Mouse (Mus musculus) neural tube, embryonic 14.5 days (tissue): ENCODE data around the gene 1700008O03Rik. TPM values are rescaled to one million over a fixed set of nuclear protein-coding genes. Genes with fewer than 3 reads are reported as not detected.

Experiments used
- ATAC-seq: fragments of 200-750 bp; cut with Nextera tagmentation; 2 replicates; pipeline ENCODE4 v1.8.0; 2017; ENCODE audit warnings: low read depth, mild to moderate bottlenecking, moderate TSS enrichment, moderate library complexity
- H3K27ac ChIP-seq: fragments of 300-500 bp; sonication (generic); 2 replicates; pipeline ENCODE4 v1.5.1; 2014; ENCODE audit warnings: low read depth, mild to moderate bottlenecking, control low read depth, low read length, moderate library complexity, mixed read lengths
- H3K27me3 ChIP-seq: fragments of 300-500 bp; sonication (generic); 2 replicates; pipeline ENCODE4 v1.6.1; 2014; ENCODE audit warnings: low read length; ENCODE audit not compliant: control insufficient read depth, insufficient read depth
- H3K36me3 ChIP-seq: fragments of 300-500 bp; sonication (generic); 2 replicates; pipeline ENCODE4 v1.6.1; 2014; ENCODE audit warnings: low read length, mixed read lengths; ENCODE audit not compliant: control insufficient read depth, insufficient read depth
- H3K4me1 ChIP-seq: fragments of 300-500 bp; sonication (generic); 2 replicates; pipeline ENCODE4 v1.6.1; 2014; ENCODE audit warnings: low read length; ENCODE audit not compliant: control insufficient read depth, insufficient read depth
- H3K4me2 ChIP-seq: fragments of 300-500 bp; sonication (generic); 2 replicates; pipeline ENCODE4 v1.6.1; 2014; ENCODE audit warnings: mild to moderate bottlenecking, low read depth, low read length, control low read depth
- H3K4me3 ChIP-seq: fragments of 300-500 bp; sonication (generic); 2 replicates; pipeline ENCODE4 v1.5.1; 2014; ENCODE audit warnings: low read depth, low read length, control low read depth, mixed read lengths
- H3K9ac ChIP-seq: fragments of 300-500 bp; sonication (generic); replicated peaks from 2 replicates; pipeline ENCODE4 v1.6.1; 2014; ENCODE audit warnings: low read depth, mild to moderate bottlenecking, control low read depth, low read length, mixed read lengths
- H3K9me3 ChIP-seq: fragments of 300-500 bp; sonication (generic); 2 replicates; pipeline ENCODE4 v1.6.1; 2016; ENCODE audit warnings: low read length; ENCODE audit not compliant: control insufficient read depth
- WGBS: fragments of 180-500 bp; shearing (Covaris S2); extraction: QIAGEN DNeasy Blood & Tissue Kit; methylation state at CpG from one replicate; pipeline ENCODE4 v1.1.7; 2014; 5-methylcytosine and 5-hydroxymethylcytosine counted together
- polyA plus RNA-seq: library from polyadenylated mRNA; unstranded; fragments of >200 nt; fragmentation: Nextera tagmentation; extraction: Ambion mirVana; gene quantifications from 2 replicates; pipeline ENCODE4 v1.2.1, GENCODE M21; 2014

Gene 1700008O03Rik
- 2.0 and 2.6 TPM in 2 replicates for polyA plus RNA-seq

DNA sequence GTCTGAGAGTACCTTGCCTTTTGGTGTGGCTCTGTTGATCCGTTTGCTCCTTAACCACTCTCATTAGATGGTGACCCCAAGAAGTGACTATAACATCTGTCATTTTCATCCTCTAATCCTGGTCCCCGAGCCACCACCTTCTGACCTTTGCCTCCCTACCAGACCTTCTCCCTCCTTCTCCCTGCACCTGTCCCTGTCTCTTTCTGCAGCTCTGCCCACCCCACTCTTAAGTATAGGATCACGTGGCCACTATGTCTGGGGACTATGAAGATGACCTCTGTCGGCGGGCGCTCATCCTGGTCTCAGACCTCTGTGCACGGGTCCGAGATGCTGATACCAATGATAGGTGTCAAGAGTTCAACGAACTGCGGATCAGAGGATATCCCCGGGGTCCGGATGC is at the start of gene 1700008O03Rik:
1700008O03Rik (minus strand) TSS at position 101 of the 400 bp plus-strand sequence.
- H3K9me3 ChIP-seq: no peaks in the 10 kb centered on the region
- no peak within 1 kb of the TSS; the same call in 1 of the 2 replicates for H3K27ac ChIP-seq
- H3K27me3 ChIP-seq: 0 out of 2 replicates have a peak, but pooled peaks cover 2% of the 10 kb centered on the region
- peak within 1 kb of the TSS; percentile 64 for H3K9ac ChIP-seq
- peak within 1 kb of the TSS; percentile 45 for H3K4me3 ChIP-seq
- H3K4me2 ChIP-seq: peak within 1 kb of the TSS; percentile 83
- WGBS: 86% methylated on average over 12 of the region's 12 CpGs
- H3K36me3 ChIP-seq: no peaks in the 10 kb centered on the region
- no peaks in the 10 kb centered on the region; the same call in 1 of the 2 replicates for H3K4me1 ChIP-seq
- no peak for ATAC-seq

DNA sequence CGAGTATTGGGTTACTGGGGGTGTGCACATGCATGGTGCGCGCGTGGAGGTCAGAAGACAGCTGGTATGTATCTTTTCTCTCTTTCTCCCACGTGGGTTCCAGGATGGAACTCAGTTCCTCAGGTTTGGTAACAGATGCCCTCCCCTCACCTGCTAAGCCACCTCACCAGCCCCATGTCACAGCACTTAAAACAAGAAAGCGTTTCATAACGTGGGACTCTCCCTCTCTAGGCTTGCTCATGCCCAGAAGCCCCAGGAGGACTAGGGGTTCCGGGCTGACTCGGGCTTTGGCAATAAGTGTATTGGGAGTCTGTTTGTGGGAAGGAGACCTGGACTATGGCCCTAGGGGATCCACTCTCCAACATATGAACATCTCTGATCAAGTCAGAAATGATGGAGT is 48.5 kb upstream of the 1700008O03Rik start:
- no peaks in the 10 kb centered on the region for H3K27me3 ChIP-seq
- H3K9ac ChIP-seq: no peak overlapping the region
- H3K4me3 ChIP-seq: no peak overlapping the region
- H3K27ac ChIP-seq: no peak overlapping the region
- WGBS: 74% methylated on average over 9 of the region's 9 CpGs
- no peak for ATAC-seq
- no peaks in the 10 kb centered on the region for H3K36me3 ChIP-seq
- H3K4me1 ChIP-seq: peaks cover 29% of the 10 kb centered on the region
- no peaks in the 10 kb centered on the region for H3K9me3 ChIP-seq
- no peak overlapping the region for H3K4me2 ChIP-seq

DNA sequence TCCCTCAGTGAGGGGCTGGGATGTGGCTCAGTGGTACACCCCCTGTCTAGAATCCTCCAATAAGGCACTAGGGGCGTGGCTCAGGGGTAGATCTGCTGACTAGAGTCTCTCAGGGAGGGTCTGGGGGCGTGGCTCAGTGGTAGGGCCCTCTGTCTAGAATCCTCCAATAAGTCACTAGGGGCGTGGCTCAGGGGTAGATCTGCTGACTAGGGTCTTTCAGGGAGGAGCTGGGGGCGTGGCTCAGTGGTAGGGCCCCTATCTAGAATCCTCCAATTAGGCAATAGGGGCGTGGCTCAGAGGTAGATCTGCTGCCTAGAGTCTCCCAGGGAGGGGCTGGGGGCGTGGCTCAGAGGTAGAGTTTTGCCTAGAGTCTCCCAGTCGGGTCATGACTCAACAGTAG is 47.8 kb upstream of the 1700008O03Rik start:
- Histone ChIP-seq H3K9me3 (no peaks in the 10 kb centered on the region), H3K4me1 (peaks cover 29% of the 10 kb centered on the region), H3K4me2 (no peak overlapping the region), H3K4me3 (no peak overlapping the region), H3K27me3 (no peaks in the 10 kb centered on the region), H3K27ac (no peak overlapping the region), H3K36me3 (no peaks in the 10 kb centered on the region), H3K9ac (no peak overlapping the region)
- 5% methylated on average over 7 of the region's 7 CpGs for WGBS
- ATAC-seq: peak; percentile 18; the same call in 1 of the 2 replicates

DNA sequence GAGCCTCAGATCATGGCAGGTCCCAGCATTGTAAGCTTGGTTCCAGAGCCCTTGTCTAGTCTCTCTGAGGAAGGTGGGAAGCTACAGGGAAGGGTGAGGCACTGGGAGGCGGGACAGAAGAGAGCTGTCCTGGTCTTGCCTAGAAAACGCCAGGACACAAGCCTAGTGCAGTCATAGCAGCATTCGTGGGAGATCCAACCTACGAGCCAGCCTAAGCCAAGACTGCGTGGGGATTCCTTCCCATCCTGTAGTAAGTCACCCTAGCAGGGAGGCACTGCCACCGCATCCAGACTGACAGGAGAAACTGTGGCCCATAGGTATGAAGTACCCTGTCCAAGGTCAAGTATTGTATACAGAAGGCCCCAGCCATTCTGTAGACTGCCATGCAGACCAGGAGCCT is 46.9 kb upstream of the 1700008O03Rik start:
- Histone ChIP-seq H3K4me3 (no peak overlapping the region), H3K9me3 (no peaks in the 10 kb centered on the region), H3K27ac (no peak overlapping the region), H3K27me3 (no peaks in the 10 kb centered on the region), H3K36me3 (no peaks in the 10 kb centered on the region), H3K4me2 (no peak overlapping the region), H3K4me1 (peaks cover 31% of the 10 kb centered on the region), H3K9ac (no peak overlapping the region)
- 71% methylated on average over 6 of the region's 6 CpGs for WGBS
- no peak for ATAC-seq

DNA sequence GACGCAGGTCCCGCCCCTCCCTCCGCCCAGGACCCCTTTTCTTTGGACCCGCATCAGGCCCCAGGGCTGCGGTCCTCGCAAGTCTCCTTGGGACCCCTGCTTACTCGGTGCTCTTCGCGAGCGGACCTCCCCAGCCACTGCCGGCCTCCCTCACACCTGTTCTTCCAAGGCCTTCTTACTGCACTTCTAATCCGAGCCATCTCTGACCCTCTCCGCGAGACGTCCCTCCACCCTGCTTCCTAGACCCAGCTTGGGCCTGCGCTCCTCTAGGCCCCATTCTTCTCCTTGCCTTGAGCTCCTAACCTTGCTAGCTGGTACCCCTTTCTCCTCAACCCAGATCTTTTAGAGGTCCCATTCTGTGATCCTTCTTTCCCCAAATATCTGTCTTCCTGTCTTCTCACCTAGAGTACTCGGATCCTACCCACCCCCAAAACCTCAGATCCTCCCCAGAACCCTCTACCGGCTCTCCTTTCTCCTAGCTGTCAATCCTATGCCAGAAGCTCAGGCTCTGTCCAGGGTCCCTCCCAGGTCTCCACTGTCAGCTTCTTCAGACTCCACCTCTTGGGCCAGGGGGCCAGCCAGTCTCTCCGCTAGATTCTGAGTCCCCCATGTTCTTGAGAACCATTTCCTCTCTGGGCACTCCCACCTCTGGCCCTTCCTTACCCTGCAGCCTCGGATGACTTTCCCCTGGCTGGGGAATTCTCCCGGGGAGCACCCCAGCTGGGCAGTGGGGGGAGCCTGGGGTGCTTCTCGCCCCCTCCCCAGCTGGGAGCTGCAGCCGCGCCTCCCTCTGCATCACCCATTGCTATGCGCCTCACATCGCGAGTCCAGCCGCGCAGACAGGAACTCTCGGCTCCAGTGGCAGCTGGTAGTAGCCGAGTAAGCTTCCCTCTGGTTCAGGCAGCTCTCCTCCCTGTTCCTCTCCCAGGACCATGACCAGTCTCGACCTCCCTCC is 44.2 kb upstream of the 1700008O03Rik start:
- H3K27ac ChIP-seq: peak overlapping the region; percentile 98
- H3K4me3 ChIP-seq: peak overlapping the region; percentile 78
- peak overlapping the region; percentile 57 for H3K4me2 ChIP-seq
- ATAC-seq: peak; percentile 33
- H3K9me3 ChIP-seq: no peaks in the 10 kb centered on the region
- 1% methylated on average over 30 of the region's 32 CpGs for WGBS
- peaks cover 36% of the 10 kb centered on the region for H3K4me1 ChIP-seq
- no peaks in the 10 kb centered on the region for H3K27me3 ChIP-seq
- H3K36me3 ChIP-seq: no peaks in the 10 kb centered on the region
- H3K9ac ChIP-seq: peak overlapping the region; percentile 98

DNA sequence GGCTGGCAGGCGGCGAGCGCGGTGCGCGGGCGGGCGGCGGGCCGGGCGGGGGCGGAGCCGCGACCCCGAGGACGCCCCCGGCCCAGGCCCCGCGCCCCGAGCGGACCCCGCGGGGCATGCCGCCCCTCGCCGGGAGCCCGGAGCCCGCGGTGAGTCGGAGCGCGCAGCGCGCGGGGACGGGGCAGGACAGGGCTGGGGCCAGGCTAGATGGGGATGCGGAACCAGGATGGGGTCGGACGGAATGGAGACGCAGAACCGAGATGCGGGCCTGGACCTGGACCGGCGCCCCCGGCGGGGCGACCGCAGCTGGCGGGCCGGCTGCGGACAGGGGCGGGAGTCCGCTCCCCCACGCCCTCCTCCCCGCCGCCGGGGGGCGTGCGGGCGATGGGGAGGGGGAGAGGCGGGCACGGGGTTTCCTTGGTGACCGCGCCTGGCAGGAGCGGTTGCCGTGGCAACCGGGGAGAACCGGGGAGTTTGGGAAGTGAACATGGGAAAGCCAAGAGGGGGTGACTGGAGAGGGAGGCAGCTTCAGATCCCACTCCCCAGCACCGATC is 43.4 kb upstream of the 1700008O03Rik start, which contains the start of gene Lrrc4b:
Lrrc4b (plus strand) TSS at position 51 of the 554 bp plus-strand sequence.
- no peaks in the 10 kb centered on the region for H3K36me3 ChIP-seq
- 0% methylated on average over 25 of the region's 69 CpGs for WGBS
- ATAC-seq: peak; percentile 66
- H3K4me3 ChIP-seq: peak within 1 kb of the TSS; percentile 78
- peak within 1 kb of the TSS; percentile 57 for H3K4me2 ChIP-seq
- H3K9ac ChIP-seq: peak within 1 kb of the TSS; percentile 98
- H3K27me3 ChIP-seq: no peaks in the 10 kb centered on the region
- peaks cover 36% of the 10 kb centered on the region for H3K4me1 ChIP-seq
- H3K9me3 ChIP-seq: no peaks in the 10 kb centered on the region
- H3K27ac ChIP-seq: peak within 1 kb of the TSS; percentile 98

DNA sequence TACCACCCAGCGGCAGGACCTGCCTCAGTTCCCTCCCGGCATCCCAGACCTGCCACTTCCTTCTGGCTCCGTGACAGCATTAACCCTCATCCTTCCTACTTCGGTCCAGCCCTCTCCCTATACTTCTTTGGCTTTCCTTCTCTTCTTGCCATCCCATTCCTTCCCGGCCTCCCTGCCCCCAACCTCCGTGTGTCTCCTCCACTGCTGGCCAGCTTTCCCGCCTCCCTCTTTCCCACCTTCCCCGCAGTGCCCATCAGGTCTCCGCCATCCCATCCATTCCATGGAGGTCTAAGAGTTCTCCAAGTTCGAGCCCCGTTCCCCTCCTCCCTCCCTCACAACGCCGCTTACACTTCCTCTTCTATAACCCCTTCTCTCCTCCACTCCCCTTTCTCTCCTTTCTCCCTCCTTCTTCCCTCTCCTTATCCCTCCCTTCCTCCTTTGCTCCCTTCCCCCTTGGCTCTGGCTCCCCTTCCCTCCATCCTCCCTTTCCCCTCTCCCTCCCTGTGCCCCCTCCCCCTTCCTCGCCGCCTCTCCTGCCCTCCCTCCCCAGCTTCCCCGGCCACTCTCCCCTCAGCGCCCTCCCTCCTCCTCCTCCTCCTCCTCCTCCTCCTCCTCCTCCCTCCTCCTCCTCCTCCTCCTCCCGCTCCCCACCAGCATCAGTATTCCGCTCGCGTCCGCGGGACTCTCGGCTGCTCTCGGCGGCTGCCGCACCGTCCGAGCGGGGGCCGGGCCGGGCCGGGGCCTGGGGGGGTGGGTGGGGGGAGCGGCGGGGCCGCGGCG is 42.7 kb upstream of the 1700008O03Rik start:
- H3K4me1 ChIP-seq: peaks cover 36% of the 10 kb centered on the region

DNA sequence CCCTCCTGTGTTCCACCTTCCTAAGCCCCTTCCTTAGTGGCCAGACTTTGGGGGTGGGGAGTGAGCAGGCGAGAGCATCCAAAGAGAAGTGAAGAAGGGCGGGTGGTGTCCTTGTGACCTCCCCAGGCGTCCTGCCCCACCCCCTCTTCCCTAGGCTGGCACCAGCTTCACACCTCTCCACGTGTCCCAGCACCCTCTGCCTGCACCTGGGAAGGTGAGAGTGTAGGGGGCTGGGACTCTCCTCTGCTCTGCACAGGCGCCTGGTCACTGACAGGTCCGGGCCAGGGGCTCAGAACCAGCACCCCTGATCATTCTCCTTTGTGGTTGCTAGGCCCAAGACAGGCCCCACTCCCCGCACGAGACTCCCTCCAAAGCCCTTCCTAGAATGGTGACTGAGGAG is 42.0 kb upstream of the 1700008O03Rik start:
- Histone ChIP-seq H3K9ac (peak overlapping the region; percentile 32), H3K4me1 (peaks cover 35% of the 10 kb centered on the region), H3K4me3 (peak overlapping the region; percentile 78), H3K27ac (peak overlapping the region; percentile 78), H3K9me3 (no peaks in the 10 kb centered on the region), H3K4me2 (peak overlapping the region; percentile 46), H3K36me3 (no peaks in the 10 kb centered on the region), H3K27me3 (no peaks in the 10 kb centered on the region)
- 10% methylated on average over 8 of the region's 8 CpGs for WGBS
- ATAC-seq: peak; percentile 1; the same call in 1 of the 2 replicates

More for the DNA sequence above, 42.7 kb upstream of the 1700008O03Rik start:
- peak overlapping the region; percentile 78 for H3K4me3 ChIP-seq
- no peaks in the 10 kb centered on the region for H3K9me3 ChIP-seq
- peak; percentile 32 for ATAC-seq
- peak overlapping the region; percentile 98 for H3K9ac ChIP-seq
- no peaks in the 10 kb centered on the region for H3K27me3 ChIP-seq
- H3K36me3 ChIP-seq: no peaks in the 10 kb centered on the region
- H3K27ac ChIP-seq: peak overlapping the region; percentile 98
- peak overlapping the region; percentile 57 for H3K4me2 ChIP-seq
- WGBS: 1% methylated on average over 17 of the region's 38 CpGs
